Mouse (Mus musculus) stomach, postnatal 0 days (tissue): Measurements from ENCODE around the gene Ints7.

Experiments
- CTCF ChIP-seq: IDR thresholded peaks from 2 replicates; pipeline ENCODE4 v1.5.1; 2016; ENCODE audit warnings: antibody characterized with exemption, low read depth, mild to moderate bottlenecking, moderate library complexity
- EP300 ChIP-seq: optimal IDR thresholded peaks from 2 replicates; pipeline ENCODE3; 2016; ENCODE audit warnings: antibody characterized with exemption

- TF ChIP-seq CTCF (peak; percentile 22), EP300 (no peak)
These were observed 70.5 kb downstream of the Ints7 start for GRCm38 (mm10) chr1:191645921-191646320.
